Mouse (Mus musculus): ENCODE results near the gene Colgalt2. TPM values are rescaled to one million over a fixed set of nuclear protein-coding genes. Genes with fewer than 3 reads are reported as not detected.

The Colgalt2 gene
- polyA plus RNA-seq (2017; shearing (Covaris generic)) = not detected

GRCm38 (mm10) chr1:152399790-152400555 lies at the start of gene Colgalt2:
Gene Colgalt2 (plus strand): TSS chr1:152399830.

DNA sequence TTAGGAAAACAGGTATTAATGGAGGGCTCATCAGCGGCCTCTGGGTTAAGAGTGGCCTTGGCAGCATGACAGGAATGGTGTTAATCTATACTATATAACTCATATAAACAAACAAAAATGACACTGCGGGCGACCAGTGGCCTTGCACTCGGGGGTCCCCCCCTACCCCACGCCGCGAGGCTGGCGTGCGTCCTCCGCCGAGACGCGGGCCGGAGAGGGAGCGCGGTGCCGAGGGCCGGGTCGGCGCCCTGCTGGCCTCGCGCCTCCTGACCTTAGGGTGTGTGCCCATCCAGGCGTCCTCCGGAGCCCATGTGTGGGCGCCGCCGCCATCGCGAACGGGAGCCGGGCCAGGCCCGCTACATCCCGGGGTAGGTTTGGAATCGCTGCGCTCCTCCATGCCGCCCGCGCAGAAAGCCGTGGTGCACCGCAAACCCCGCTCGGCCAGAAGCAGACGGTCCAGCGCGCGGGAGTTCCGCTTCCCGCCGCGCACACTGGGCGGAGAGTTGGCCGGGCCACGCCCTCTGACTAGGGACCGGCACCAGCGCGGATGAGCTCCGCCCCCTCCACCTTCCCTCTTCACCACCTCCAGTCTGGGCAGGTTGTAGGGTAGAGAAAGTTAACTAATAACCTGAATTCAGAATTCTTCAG lies 13.3 kb upstream of the Colgalt2 start, which contains the start of gene Tsen15:
Gene Tsen15, minus strand, starts transcription at position 501 of the 648 bp plus-strand sequence.

Other genes with a start within 250 kb of the Colgalt2 start
- 5.9 TPM for gene Tsen15, start 13.1 kb upstream of the Colgalt2 start, polyA plus RNA-seq (2017; shearing (Covaris generic))